Mouse (Mus musculus): Measurements from ENCODE around the gene Foxp1. TPM values are rescaled to one million over a fixed set of nuclear protein-coding genes. Genes with fewer than 3 reads are reported as not detected.

The Foxp1 gene
- total and polyA plus RNA-seq, 3 experiments, result 16.1 to 42.0 TPM; not detected in 1

- Histone ChIP-seq H3K9ac (ENCODE audit: control insufficient read depth, low read depth, low read length, poor library complexity, severe bottlenecking) (no peak overlapping the region), H3K9me3 (replicated peaks; ENCODE audit: insufficient read depth, low read length) (no peaks in the 10 kb centered on the region), H3K4me3 (ENCODE audit: control insufficient read depth in 1 of 2, insufficient read depth in 1 of 2, low read depth in 2 of 2, low read length in 2 of 2) (no peak overlapping the region), H3K27ac (ENCODE audit: control insufficient read depth, low read depth, low read length) (no peak overlapping the region), H3K27me3 (ENCODE audit: control insufficient read depth in 1 of 2, insufficient read depth in 2 of 2, low read length in 2 of 2) (no peaks in the 10 kb centered on the region), H3K79me2 (ENCODE audit: control insufficient read depth, insufficient read depth, low read length, poor library complexity) (no peaks in the 10 kb centered on the region), H3K4me1 (ENCODE audit: control insufficient read depth in 1 of 2, insufficient read depth in 2 of 2, low read length in 2 of 2) (no peaks in the 10 kb centered on the region), H3K36me3 (ENCODE audit: control insufficient read depth in 1 of 2, insufficient read depth in 2 of 2, low read length in 2 of 2) (no peaks in the 10 kb centered on the region; a peak in 1 of 4 replicates)
- no peak for TF ChIP-seq RAD21 (IDR thresholded peaks at IDR 0.05; ENCODE audit: low read depth, low read length)
- no peak for TF ChIP-seq EP300 (IDR thresholded peaks at IDR 0.05; ENCODE audit: low read depth in 1 of 2, low read length in 2 of 2)
- TF ChIP-seq GATA1 (IDR thresholded peaks at IDR 0.05; ENCODE audit: low read depth, low read length), result no peak
- no peak for TF ChIP-seq NELFE (IDR thresholded peaks at IDR 0.05; ENCODE audit: low read depth, low read length)
- no peak for TF ChIP-seq MAX (IDR thresholded peaks at IDR 0.05; ENCODE audit: low read length)
- no peak for TF ChIP-seq BHLHE40 (IDR thresholded peaks at IDR 0.05; ENCODE audit: borderline replicate concordance, low read depth, low read length)
- TF ChIP-seq POLR2A (IDR thresholded peaks at IDR 0.05; ENCODE audit: control insufficient read depth in 1 of 2, insufficient read depth in 1 of 2, low read depth in 1 of 2, low read length in 2 of 2, poor library complexity in 1 of 2), result no peak
- TF ChIP-seq ZKSCAN1 (IDR thresholded peaks at IDR 0.05; ENCODE audit: low read depth, low read length), result no peak
- TF ChIP-seq ZNF384 (IDR thresholded peaks at IDR 0.05; ENCODE audit: low read depth, low read length), result no peak
- TF ChIP-seq TBP (IDR thresholded peaks at IDR 0.05; ENCODE audit: low read depth, low read length), result no peak
- no peak for TF ChIP-seq MEF2A (IDR thresholded peaks at IDR 0.05; ENCODE audit: extremely low read depth, insufficient replicate concordance, low read depth, low read length, poor library complexity, severe bottlenecking)
- no peak for TF ChIP-seq POLR2AphosphoS5 (IDR thresholded peaks at IDR 0.05; ENCODE audit: borderline replicate concordance, low read depth, low read length)
- no peak for TF ChIP-seq GABPA (IDR thresholded peaks at IDR 0.05; ENCODE audit: low read depth, low read length)
- TF ChIP-seq CTCF (IDR thresholded peaks at IDR 0.05 in 2 of 3, conservative IDR thresholded peaks at IDR 0.05 in 1 of 3; ENCODE audit: control insufficient read depth in 1 of 3, insufficient read depth in 1 of 3, low read depth in 2 of 3, low read length in 3 of 3, poor library complexity in 1 of 3, severe bottlenecking in 1 of 3), result no peak
- TF ChIP-seq KAT2A (conservative IDR thresholded peaks at IDR 0.05; ENCODE audit: low read depth, low read length), result no peak
- TF ChIP-seq E2F4 (IDR thresholded peaks at IDR 0.05; ENCODE audit: borderline replicate concordance, low read depth, low read length), result no peak
- no peak for TF ChIP-seq CHD2 (IDR thresholded peaks at IDR 0.05; ENCODE audit: low read length)
- no peak for TF ChIP-seq MAZ (IDR thresholded peaks at IDR 0.05; ENCODE audit: low read depth, low read length)
- DNase-seq (ENCODE audit: low read depth, low spot score), result no peak
Measured at GRCm38 (mm10) chr6:99430560-99430959, 92.0 kb downstream of the Foxp1 start.

- Histone ChIP-seq H3K27ac (ENCODE audit: control insufficient read depth, low read depth, low read length) (no peak overlapping the region), H3K9ac (ENCODE audit: control insufficient read depth, low read depth, low read length, poor library complexity, severe bottlenecking) (no peak overlapping the region), H3K79me2 (ENCODE audit: control insufficient read depth, insufficient read depth, low read length, poor library complexity) (no peaks in the 10 kb centered on the region), H3K27me3 (ENCODE audit: control insufficient read depth in 1 of 2, insufficient read depth in 2 of 2, low read length in 2 of 2) (no peaks in the 10 kb centered on the region), H3K9me3 (replicated peaks; ENCODE audit: insufficient read depth, low read length) (no peaks in the 10 kb centered on the region), H3K4me3 (ENCODE audit: control insufficient read depth in 1 of 2, insufficient read depth in 1 of 2, low read depth in 2 of 2, low read length in 2 of 2) (no peak overlapping the region), H3K4me1 (ENCODE audit: control insufficient read depth in 1 of 2, insufficient read depth in 2 of 2, low read length in 2 of 2) (no peaks in the 10 kb centered on the region), H3K36me3 (ENCODE audit: control insufficient read depth in 1 of 2, insufficient read depth in 2 of 2, low read length in 2 of 2) (no peaks in the 10 kb centered on the region; a peak in 1 of 4 replicates)
- DNase-seq (ENCODE audit: low read depth, low spot score), result no peak
- TF ChIP-seq TCF12 (IDR thresholded peaks at IDR 0.05; ENCODE audit: low read depth, low read length) (no peak), MXI1 (IDR thresholded peaks at IDR 0.05; ENCODE audit: low read depth, low read length) (no peak), TAL1 (IDR thresholded peaks at IDR 0.05; ENCODE audit: low read length) (no peak), USF2 (IDR thresholded peaks at IDR 0.05; ENCODE audit: borderline replicate concordance in 1 of 2, insufficient read depth in 1 of 2, low read depth in 1 of 2, low read length in 2 of 2) (no peak), ELF1 (IDR thresholded peaks at IDR 0.05; ENCODE audit: low read depth, low read length) (no peak), POLR2AphosphoS5 (IDR thresholded peaks at IDR 0.05; ENCODE audit: borderline replicate concordance, low read depth, low read length) (no peak), NELFE (IDR thresholded peaks at IDR 0.05; ENCODE audit: low read depth, low read length) (no peak), GATA1 (IDR thresholded peaks at IDR 0.05; ENCODE audit: low read depth, low read length) (no peak), SIN3A (IDR thresholded peaks at IDR 0.05; ENCODE audit: low read length) (no peak), MAX (IDR thresholded peaks at IDR 0.05; ENCODE audit: low read length) (no peak), EP300 (IDR thresholded peaks at IDR 0.05; ENCODE audit: low read depth in 1 of 2, low read length in 2 of 2) (no peak), NRF1 (IDR thresholded peaks at IDR 0.05; ENCODE audit: insufficient read depth, low read depth, low read length, poor library complexity, severe bottlenecking) (no peak), ZMIZ1 (IDR thresholded peaks at IDR 0.05; ENCODE audit: low read depth, low read length) (no peak), UBTF (IDR thresholded peaks at IDR 0.05; ENCODE audit: borderline replicate concordance, insufficient read depth, low read depth, low read length) (no peak), ZNF384 (IDR thresholded peaks at IDR 0.05; ENCODE audit: low read depth, low read length) (no peak), ZC3H11A (IDR thresholded peaks at IDR 0.05; ENCODE audit: low read depth, low read length) (no peak), TBP (IDR thresholded peaks at IDR 0.05; ENCODE audit: low read depth, low read length) (no peak), RCOR1 (IDR thresholded peaks at IDR 0.05; ENCODE audit: low read depth, low read length) (no peak)
Measured at GRCm38 (mm10) chr6:99429378-99430131, 93.0 kb downstream of the Foxp1 start.

All from MEL (cell line).